Mouse (Mus musculus) embryonic fibroblast, embryonic 13.5 days (primary cell): ENCODE measurements around the gene Scrn2.

Experiments used
- CTCF ChIP-seq: IDR thresholded peaks from 2 replicates; pipeline ENCODE4 v1.5.1; 2011; ENCODE audit warnings: mild to moderate bottlenecking, control low read depth, low read length, moderate library complexity, borderline replicate concordance; ENCODE audit not compliant: insufficient read depth
- POLR2A ChIP-seq: IDR thresholded peaks from 2 replicates; pipeline ENCODE4 v1.6.1; 2011; ENCODE audit warnings: low read depth, mild to moderate bottlenecking, control low read depth, low read length, moderate library complexity

- TF ChIP-seq CTCF (no peak), POLR2A (no peak)
Observed at GRCm38 (mm10) chr11:97018583-97019344, 11.0 kb upstream of the Scrn2 start.
